Mouse (Mus musculus): ENCODE results near the gene Ahsg.

GRCm38 (mm10) chr16:22873369-22873768, 17.7 kb upstream of the Ahsg start:
- TF ChIP-seq EP300 (IDR thresholded peaks at IDR 0.05; ENCODE audit: insufficient read depth, low read depth, low read length) (no peak), CTCF (IDR thresholded peaks at IDR 0.05) (no peak), POLR2A (IDR thresholded peaks at IDR 0.05; ENCODE audit: insufficient read depth, low read depth, low read length) (no peak)
